Mouse (Mus musculus): ENCODE data around the gene Taf1d. TPM values are rescaled to one million over a fixed set of nuclear protein-coding genes. Genes with fewer than 3 reads are reported as not detected.
"Not testable (repeated sequence)": the region's sequence is repeated elsewhere in the genome, so short reads cannot be mapped to it uniquely, and the experiment has no call there.

Gene Taf1d
- total RNA-seq, 2 experiments from 2014 or later = 439 to 1,383 TPM

GRCm38 (mm10) chr9:15306398-15307119 is 545 bp downstream of the Taf1d start, which contains the start of gene 4931406C07Rik:
4931406C07Rik (minus strand) TSS chr9:15306448.
- ATAC-seq (replicated peaks; ENCODE audit: low FRiP score, low TSS enrichment, poor library complexity, severe bottlenecking) = no peak

GRCm38 (mm10) chr9:15307257-15307656 is 1.2 kb downstream of the Taf1d start:
- ATAC-seq (replicated peaks; ENCODE audit: low FRiP score, low TSS enrichment, poor library complexity, severe bottlenecking) = no peak

GRCm38 (mm10) chr9:15308254-15308653 is 2.2 kb downstream of the Taf1d start:
- ATAC-seq (replicated peaks; ENCODE audit: low FRiP score, low TSS enrichment, poor library complexity, severe bottlenecking) = no peak

GRCm38 (mm10) chr9:15309425-15309824 is 3.4 kb downstream of the Taf1d start:
- ATAC-seq (replicated peaks; ENCODE audit: low FRiP score, low TSS enrichment, poor library complexity, severe bottlenecking) = no peak

- no peak for ATAC-seq (replicated peaks; ENCODE audit: low FRiP score, low TSS enrichment, poor library complexity, severe bottlenecking)
These were observed 4.2 kb downstream of the Taf1d start for GRCm38 (mm10) chr9:15310179-15310578.

- peak; percentile 82 for ATAC-seq (replicated peaks; ENCODE audit: low FRiP score, low TSS enrichment, poor library complexity, severe bottlenecking)
These were observed 6.2 kb downstream of the Taf1d start for GRCm38 (mm10) chr9:15312054-15312735.

GRCm38 (mm10) chr9:15313633-15314032 is 7.6 kb downstream of the Taf1d start:
- no peak for ATAC-seq (replicated peaks; ENCODE audit: low FRiP score, low TSS enrichment, poor library complexity, severe bottlenecking)

- no peak for ATAC-seq (replicated peaks; ENCODE audit: low FRiP score, low TSS enrichment, poor library complexity, severe bottlenecking)
These were observed 8.6 kb downstream of the Taf1d start for GRCm38 (mm10) chr9:15314619-15315018.

- not testable (repeated sequence) for ATAC-seq (replicated peaks; ENCODE audit: low FRiP score, low TSS enrichment, poor library complexity, severe bottlenecking)
These were observed 10.3 kb downstream of the Taf1d start for GRCm38 (mm10) chr9:15316296-15316695.

GRCm38 (mm10) chr9:15317223-15318169 is 11.5 kb downstream of the Taf1d start:
- no peak for ATAC-seq (replicated peaks; ENCODE audit: low FRiP score, low TSS enrichment, poor library complexity, severe bottlenecking)

- no peak for ATAC-seq (replicated peaks; ENCODE audit: low FRiP score, low TSS enrichment, poor library complexity, severe bottlenecking)
These were observed 12.2 kb downstream of the Taf1d start for GRCm38 (mm10) chr9:15318170-15318742.

GRCm38 (mm10) chr9:15337776-15338175 is 31.8 kb downstream of the Taf1d start:
- no peak for ATAC-seq (replicated peaks; ENCODE audit: low FRiP score, low TSS enrichment, poor library complexity, severe bottlenecking)

GRCm38 (mm10) chr9:15349925-15350324 is 43.9 kb downstream of the Taf1d start:
- no peak for ATAC-seq (replicated peaks; ENCODE audit: low FRiP score, low TSS enrichment, poor library complexity, severe bottlenecking)

GRCm38 (mm10) chr9:15356916-15357483 is 51.0 kb downstream of the Taf1d start:
- ATAC-seq (replicated peaks; ENCODE audit: low FRiP score, low TSS enrichment, poor library complexity, severe bottlenecking) = peak; percentile 29; the same call in 1 of the 2 replicates

GRCm38 (mm10) chr9:15357484-15358275 is 51.7 kb downstream of the Taf1d start, which contains the start of gene Cep295:
Cep295 (minus strand) TSS chr9:15357788.
- ATAC-seq (replicated peaks; ENCODE audit: low FRiP score, low TSS enrichment, poor library complexity, severe bottlenecking) = peak; percentile 98

GRCm38 (mm10) chr9:15364843-15365242 is 58.8 kb downstream of the Taf1d start:
- ATAC-seq (replicated peaks; ENCODE audit: low FRiP score, low TSS enrichment, poor library complexity, severe bottlenecking) = no peak

GRCm38 (mm10) chr9:15365856-15366255 is 59.8 kb downstream of the Taf1d start:
- peak; percentile 91 for ATAC-seq (replicated peaks; ENCODE audit: low FRiP score, low TSS enrichment, poor library complexity, severe bottlenecking)

- no peak for ATAC-seq (replicated peaks; ENCODE audit: low FRiP score, low TSS enrichment, poor library complexity, severe bottlenecking)
These were observed 60.2 kb downstream of the Taf1d start for GRCm38 (mm10) chr9:15366260-15366659.

Measured in megakaryocyte-erythroid progenitor cell, adult 5-6 weeks (primary cell).